Mouse (Mus musculus) CH12.LX (cell line): ENCODE measurements around the gene Sidt1. TPM values are rescaled to one million over a fixed set of nuclear protein-coding genes. Genes with fewer than 3 reads are reported as not detected.

Experiments used
- DNase-seq: peaks from one replicate; pipeline ENCODE4 v3.0.0-alpha.2; 2013; ENCODE audit errors: extremely low read depth
- H3K27ac ChIP-seq: 2 replicates; pipeline ENCODE4 v1.5.1; 2012; ENCODE audit warnings: low read depth, mild to moderate bottlenecking, control low read depth, moderate library complexity; ENCODE audit not compliant: insufficient read depth
- H3K27me3 ChIP-seq: replicated peaks from 2 replicates; pipeline ENCODE3; 2012; ENCODE audit warnings: inconsistent platforms
- H3K36me3 ChIP-seq, 2 experiments: replicated peaks in 1 of 2; 2 replicates each; pipeline versions ENCODE3 to v1.6.1; 2012; ENCODE audit warnings: inconsistent platforms in 1 of 2, low read length in 1 of 2, mild to moderate bottlenecking in 1 of 2, mixed read lengths in 1 of 2, moderate library complexity in 1 of 2; ENCODE audit not compliant: control insufficient read depth in 1 of 2, insufficient read depth in 1 of 2
- H3K4me1 ChIP-seq, 2 experiments: 2 replicates each; pipeline ENCODE4 v1.6.1; 2012; ENCODE audit warnings: inconsistent platforms in 1 of 2, moderate library complexity in 1 of 2; ENCODE audit not compliant: insufficient read depth in 2 of 2, control insufficient read depth in 1 of 2
- H3K4me2 ChIP-seq: 2 replicates; pipeline ENCODE4 v1.6.1; 2012; ENCODE audit warnings: low read depth, mild to moderate bottlenecking, control low read depth; ENCODE audit not compliant: poor library complexity, insufficient read depth, severe bottlenecking
- H3K4me3 ChIP-seq, 3 experiments: fragments of 150-350 bp in 1 of 3; sonication (generic) in 1 of 3; replicated peaks in 1 of 3; 2 replicates each; pipeline versions ENCODE3 to v1.5.1; 2011 to 2012; ENCODE audit warnings: low read depth in 2 of 3, low read length in 2 of 3, mild to moderate bottlenecking in 2 of 3, moderate library complexity in 2 of 3, control low read depth in 1 of 3, improper control_type of control experiment in 1 of 3, inconsistent platforms in 1 of 3, mixed read lengths in 1 of 3; ENCODE audit not compliant: poor library complexity in 1 of 3
- H3K79me2 ChIP-seq: replicated peaks from 2 replicates; pipeline ENCODE4 v1.6.1; 2012; ENCODE audit warnings: mild to moderate bottlenecking, moderate library complexity; ENCODE audit not compliant: control insufficient read depth, poor library complexity, insufficient read depth, severe bottlenecking; ENCODE audit errors: extremely low read depth
- H3K9ac ChIP-seq: 2 replicates; pipeline ENCODE4 v1.6.1; 2012; ENCODE audit warnings: low read depth, mild to moderate bottlenecking, control low read depth, moderate library complexity; ENCODE audit not compliant: insufficient read depth
- H3K9me3 ChIP-seq: replicated peaks from 2 replicates; pipeline ENCODE3; 2012; ENCODE audit warnings: low read length, inconsistent platforms, mixed read lengths
- CHD1 ChIP-seq: IDR thresholded peaks from 2 replicates; pipeline ENCODE4 v1.6.1; 2012; ENCODE audit warnings: low read depth, low read length, improper control_type of control experiment, inconsistent platforms
- ELF1 ChIP-seq: IDR thresholded peaks from 2 replicates; pipeline ENCODE4 v1.6.1; 2014; ENCODE audit warnings: low read depth, mild to moderate bottlenecking, inconsistent platforms, low read length, improper control_type of control experiment
- EP300 ChIP-seq: IDR thresholded peaks from 2 replicates; pipeline ENCODE4 v1.6.1; 2011; ENCODE audit warnings: low read length, improper control_type of control experiment
- GABPA ChIP-seq: IDR thresholded peaks from 2 replicates; pipeline ENCODE4 v1.6.1; 2012; ENCODE audit warnings: low read depth, low read length, improper control_type of control experiment, inconsistent platforms; ENCODE audit not compliant: insufficient replicate concordance
- HCFC1 ChIP-seq: IDR thresholded peaks from 2 replicates; pipeline ENCODE4 v1.6.1; 2012; ENCODE audit warnings: low read depth, mild to moderate bottlenecking, inconsistent platforms, low read length, improper control_type of control experiment
- JUN ChIP-seq: IDR thresholded peaks from 2 replicates; pipeline ENCODE4 v1.6.1; 2011; ENCODE audit warnings: low read depth, mild to moderate bottlenecking, low read length, improper control_type of control experiment, moderate library complexity; ENCODE audit not compliant: insufficient read depth
- MXI1 ChIP-seq: IDR thresholded peaks from 2 replicates; pipeline ENCODE4 v1.6.1; 2011; ENCODE audit warnings: mild to moderate bottlenecking, low read depth, low read length, improper control_type of control experiment
- POLR2A ChIP-seq: IDR thresholded peaks from 2 replicates; pipeline ENCODE4 v1.6.1; 2011; ENCODE audit warnings: low read depth, mild to moderate bottlenecking, improper control_type of control experiment, low read length
- RAD21 ChIP-seq: IDR thresholded peaks from 2 replicates; pipeline ENCODE4 v1.6.1; 2011; ENCODE audit warnings: low read depth, mild to moderate bottlenecking, low read length, improper control_type of control experiment, moderate library complexity
- SIN3A ChIP-seq: IDR thresholded peaks from 2 replicates; pipeline ENCODE4 v1.6.1; 2012; ENCODE audit warnings: low read length, improper control_type of control experiment, inconsistent platforms
- TBP ChIP-seq: conservative IDR thresholded peaks from 2 replicates; pipeline ENCODE4 v1.6.1; 2011; ENCODE audit warnings: low read depth, low read length, improper control_type of control experiment
- TCF12 ChIP-seq: IDR thresholded peaks from 2 replicates; pipeline ENCODE4 v1.6.1; 2014; ENCODE audit warnings: low read depth, mild to moderate bottlenecking, inconsistent platforms, low read length, improper control_type of control experiment
- USF1 ChIP-seq: IDR thresholded peaks from 2 replicates; pipeline ENCODE4 v1.6.1; 2014; ENCODE audit warnings: low read depth, mild to moderate bottlenecking, inconsistent platforms, low read length, improper control_type of control experiment
- dilution Hi-C: fragments of 300-500 bp; cut with MboI; formaldehyde crosslinking; loops from 2 replicates; pipeline ENCODE4 v1.14.3; 2020; ENCODE audit warnings: low sequenced_read_pairs; ENCODE audit not compliant: extremely low pct_unique_long_range_greater_than_20kb, extremely low pct_ligation_motif_present
- in situ Hi-C: fragments of 300-500 bp; cut with MboI; formaldehyde crosslinking; loops from 3 replicates; pipeline ENCODE4 v1.14.3; 2019; ENCODE audit warnings: low sequenced_read_pairs, low pct_ligation_motif_present, low pct_unique_long_range_greater_than_20kb, mixed read lengths
- polyA plus RNA-seq: library from polyadenylated mRNA; unstranded; fragments of >175 nt; gene quantifications from 2 replicates; pipeline ENCODE4 v1.2.1, GENCODE M21; 2012; ENCODE audit warnings: low read depth; ENCODE audit not compliant: insufficient read length
- total RNA-seq, 2 experiments: library from RNA; depleted of rRNA; stranded (reverse); fragments of 300-350 nt in 1 of 2; fragments of >200 nt in 1 of 2; gene quantifications; 2 replicates each; pipeline ENCODE4 v1.2.3; 2012 to 2014

The Sidt1 gene
- total and polyA plus RNA-seq, 3 experiments, result not detected

GRCm38 (mm10) chr16:44331995-44332860 lies 768 bp downstream of the Sidt1 start:
- Histone ChIP-seq H3K4me3 (no peak overlapping the region), H3K9ac (no peak overlapping the region), H3K27me3 (no peaks in the 10 kb centered on the region), H3K9me3 (peaks cover 9% of the 10 kb centered on the region), H3K27ac (no peak overlapping the region), H3K4me2 (0 out of 2 replicates have a peak overlapping the region, but pooled peaks have one; percentile 14), H3K4me1 (peaks cover 3 to 5% of the 10 kb centered on the region in 2 experiments; a peak in 1 of 4 replicates), H3K79me2 (no peaks in the 10 kb centered on the region), H3K36me3 (no peaks in the 10 kb centered on the region)
- in situ Hi-C loops (no loop called here), dilution Hi-C loops (no loop called here)
- no peak for DNase-seq
- TF ChIP-seq HCFC1 (no peak), CHD1 (no peak), EP300 (no peak), JUN (no peak), GABPA (no peak), RAD21 (no peak), TCF12 (no peak), SIN3A (no peak)

DNA sequence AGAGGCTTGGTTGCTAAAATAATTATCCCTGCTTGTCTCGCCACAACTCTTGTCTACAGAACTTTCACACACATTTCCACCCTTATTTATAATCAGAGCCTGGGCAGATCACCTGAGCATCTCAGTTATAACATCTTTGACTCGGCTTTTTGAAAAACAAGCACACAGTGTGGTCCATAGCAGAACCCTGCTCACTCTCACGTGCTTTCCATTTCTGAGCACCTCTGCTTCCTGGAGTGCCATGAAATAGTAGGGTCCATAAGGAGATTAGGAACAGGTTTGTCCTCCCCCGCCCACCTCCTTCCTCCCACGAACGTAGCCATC lies 1.4 kb downstream of the Sidt1 start:
- H3K27ac ChIP-seq, result no peak overlapping the region
- H3K4me2 ChIP-seq, result no peak overlapping the region
- in situ Hi-C loops, result no loop called here
- peaks cover 9% of the 10 kb centered on the region for H3K9me3 ChIP-seq
- peaks cover 3 to 5% of the 10 kb centered on the region in 2 experiments; a peak in 1 of 4 replicates for H3K4me1 ChIP-seq
- no peaks in the 10 kb centered on the region for H3K27me3 ChIP-seq
- H3K36me3 ChIP-seq, result no peaks in the 10 kb centered on the region
- H3K4me3 ChIP-seq, result no peak overlapping the region
- no peaks in the 10 kb centered on the region for H3K79me2 ChIP-seq
- H3K9ac ChIP-seq, result no peak overlapping the region
- TF ChIP-seq RAD21 (no peak), MXI1 (no peak), TBP (no peak), ELF1 (no peak), HCFC1 (no peak), POLR2A (no peak), USF1 (no peak)
- dilution Hi-C loops, result no loop called here
- no peak for DNase-seq
